Mouse (Mus musculus): Measurements from ENCODE around the gene Olfr698. TPM values are rescaled to one million over a fixed set of nuclear protein-coding genes. Genes with fewer than 3 reads are reported as not detected.
"Not testable (repeated sequence)": the region's sequence is repeated elsewhere in the genome, so short reads cannot be mapped to it uniquely, and the experiment has no call there.

The Olfr698 gene
- polyA plus RNA-seq, 1 experiment from 2014 or later = not detected

GRCm38 (mm10) chr7:106733717-106734116 is 21.5 kb downstream of the Olfr698 start:
- TF ChIP-seq CTCF (IDR thresholded peaks at IDR 0.05; ENCODE audit: low read depth) = no peak
- H3K9me3 ChIP-seq (ENCODE audit: low read depth, low read length) = no peaks in the 10 kb centered on the region
- H3K36me3 ChIP-seq (ENCODE audit: insufficient read depth) = no peaks in the 10 kb centered on the region
- ATAC-seq (ENCODE audit: insufficient read depth) (no peak), DNase-seq (no peak)
- H3K4me3 ChIP-seq (ENCODE audit: low read depth, low read length) = no peak overlapping the region
- H3K27ac ChIP-seq (ENCODE audit: low read depth) = no peak overlapping the region
- H3K4me2 ChIP-seq = no peak overlapping the region
- H3K27me3 ChIP-seq (ENCODE audit: insufficient read depth, low read length) = no peaks in the 10 kb centered on the region
- H3K4me1 ChIP-seq (ENCODE audit: insufficient read depth) = no peaks in the 10 kb centered on the region
- 59% methylated on average over 2 of the region's 2 CpGs for WGBS
- H3K9ac ChIP-seq = no peak overlapping the region

- not testable (repeated sequence) for ATAC-seq (ENCODE audit: insufficient read depth); H3K27ac ChIP-seq (ENCODE audit: low read depth); H3K27me3 ChIP-seq (ENCODE audit: insufficient read depth, low read length); DNase-seq; H3K4me2 ChIP-seq; H3K4me1 ChIP-seq (ENCODE audit: insufficient read depth); H3K9ac ChIP-seq; H3K36me3 ChIP-seq (ENCODE audit: insufficient read depth); H3K4me3 ChIP-seq (ENCODE audit: low read depth, low read length); H3K9me3 ChIP-seq (ENCODE audit: low read depth, low read length)
- WGBS = 74% methylated on average over 2 of the region's 2 CpGs
These were observed 29.5 kb downstream of the Olfr698 start for GRCm38 (mm10) chr7:106725654-106726053.

- no peak within 1 kb of the TSS for H3K4me2 ChIP-seq
- no peak for DNase-seq
- H3K27me3 ChIP-seq (ENCODE audit: insufficient read depth, low read length) = no peaks in the 10 kb centered on the region
- H3K4me3 ChIP-seq (ENCODE audit: low read depth, low read length) = no peak within 1 kb of the TSS
- no peaks in the 10 kb centered on the region for H3K4me1 ChIP-seq (ENCODE audit: insufficient read depth)
- H3K36me3 ChIP-seq (ENCODE audit: insufficient read depth) = no peaks in the 10 kb centered on the region
- H3K9me3 ChIP-seq (ENCODE audit: low read depth, low read length) = no peaks in the 10 kb centered on the region
- no peak for ATAC-seq (ENCODE audit: insufficient read depth)
- no peak for TF ChIP-seq CTCF (IDR thresholded peaks at IDR 0.05; ENCODE audit: low read depth)
- no peak within 1 kb of the TSS for H3K27ac ChIP-seq (ENCODE audit: low read depth)
- H3K9ac ChIP-seq = no peak within 1 kb of the TSS
These were observed 38.9 kb downstream of the Olfr698 start, which contains the start of gene Olfr695 for GRCm38 (mm10) chr7:106716296-106716695. Gene Olfr695 (minus strand): TSS chr7:106716396.

GRCm38 (mm10) chr7:106711463-106711862 is 43.7 kb downstream of the Olfr698 start:
- H3K9me3 ChIP-seq (ENCODE audit: low read depth, low read length) = no peaks in the 10 kb centered on the region
- ATAC-seq (ENCODE audit: insufficient read depth) = no peak
- no peak overlapping the region for H3K4me2 ChIP-seq
- no peak for DNase-seq
- no peak overlapping the region for H3K9ac ChIP-seq
- no peak for TF ChIP-seq CTCF (IDR thresholded peaks at IDR 0.05; ENCODE audit: low read depth)
- no peaks in the 10 kb centered on the region for H3K27me3 ChIP-seq (ENCODE audit: insufficient read depth, low read length)
- H3K4me3 ChIP-seq (ENCODE audit: low read depth, low read length) = no peak overlapping the region
- WGBS = 85% methylated on average over 6 of the region's 6 CpGs
- H3K36me3 ChIP-seq (ENCODE audit: insufficient read depth) = no peaks in the 10 kb centered on the region
- H3K4me1 ChIP-seq (ENCODE audit: insufficient read depth) = no peaks in the 10 kb centered on the region
- H3K27ac ChIP-seq (ENCODE audit: low read depth) = no peak overlapping the region

GRCm38 (mm10) chr7:106707705-106708104 is 47.5 kb downstream of the Olfr698 start:
- not testable (repeated sequence) for H3K27me3 ChIP-seq (ENCODE audit: insufficient read depth, low read length); ATAC-seq (ENCODE audit: insufficient read depth); H3K27ac ChIP-seq (ENCODE audit: low read depth); DNase-seq; H3K9ac ChIP-seq; H3K4me3 ChIP-seq (ENCODE audit: low read depth, low read length); H3K4me1 ChIP-seq (ENCODE audit: insufficient read depth); H3K4me2 ChIP-seq; H3K9me3 ChIP-seq (ENCODE audit: low read depth, low read length); H3K36me3 ChIP-seq (ENCODE audit: insufficient read depth)
- 91% methylated on average over 10 of the region's 10 CpGs for WGBS

Other genes with a start within 250 kb of the Olfr698 start
- gene Olfr693, start 74.8 kb downstream of the Olfr698 start, polyA plus RNA-seq (2014; fragmentation: Nextera tagmentation; extraction: Ambion mirVana) = not detected in 2 replicates
- gene Olfr694, start 63.6 kb downstream of the Olfr698 start, polyA plus RNA-seq (2014; fragmentation: Nextera tagmentation; extraction: Ambion mirVana) = not detected in 2 replicates
- gene Olfr695, start 39.0 kb downstream of the Olfr698 start, polyA plus RNA-seq (2014; fragmentation: Nextera tagmentation; extraction: Ambion mirVana) = not detected in 2 replicates
- gene Olfr697, start 13.0 kb downstream of the Olfr698 start, polyA plus RNA-seq (2014; fragmentation: Nextera tagmentation; extraction: Ambion mirVana) = not detected in 2 replicates
- not detected in 2 replicates for gene Olfr699, start 37.8 kb upstream of the Olfr698 start, polyA plus RNA-seq (2014; fragmentation: Nextera tagmentation; extraction: Ambion mirVana)
- gene Olfr700, start 53.4 kb upstream of the Olfr698 start, polyA plus RNA-seq (2014; fragmentation: Nextera tagmentation; extraction: Ambion mirVana) = not detected in 2 replicates
- gene Olfr701, start 58.7 kb upstream of the Olfr698 start, polyA plus RNA-seq (2014; fragmentation: Nextera tagmentation; extraction: Ambion mirVana) = not detected in 2 replicates
- gene Olfr702, start 78.5 kb upstream of the Olfr698 start, polyA plus RNA-seq (2014; fragmentation: Nextera tagmentation; extraction: Ambion mirVana) = not detected in 2 replicates
- gene Olfr703, start 88.0 kb upstream of the Olfr698 start, polyA plus RNA-seq (2014; fragmentation: Nextera tagmentation; extraction: Ambion mirVana) = not detected in 2 replicates
- gene Olfr704, start 107.8 kb upstream of the Olfr698 start, polyA plus RNA-seq (2014; fragmentation: Nextera tagmentation; extraction: Ambion mirVana) = not detected in 2 replicates
- not detected in 2 replicates for gene Olfr705, start 121.5 kb upstream of the Olfr698 start, polyA plus RNA-seq (2014; fragmentation: Nextera tagmentation; extraction: Ambion mirVana)
- gene Olfr706, start 132.8 kb upstream of the Olfr698 start, polyA plus RNA-seq (2014; fragmentation: Nextera tagmentation; extraction: Ambion mirVana) = not detected in 2 replicates
- gene Olfr707, start 145.8 kb upstream of the Olfr698 start, polyA plus RNA-seq (2014; fragmentation: Nextera tagmentation; extraction: Ambion mirVana) = not detected in 2 replicates
- gene Olfr1532-ps1, start 152.6 kb upstream of the Olfr698 start, polyA plus RNA-seq (2014; fragmentation: Nextera tagmentation; extraction: Ambion mirVana) = not detected in 2 replicates
- not detected in 2 replicates for gene Olfr709-ps1, start 176.8 kb upstream of the Olfr698 start, polyA plus RNA-seq (2014; fragmentation: Nextera tagmentation; extraction: Ambion mirVana)
- not detected in 2 replicates for gene Olfr710, start 192.9 kb upstream of the Olfr698 start, polyA plus RNA-seq (2014; fragmentation: Nextera tagmentation; extraction: Ambion mirVana)
- gene Olfr6, start 208.5 kb upstream of the Olfr698 start, polyA plus RNA-seq (2014; fragmentation: Nextera tagmentation; extraction: Ambion mirVana) = not detected in 2 replicates
- gene Olfr711, start 220.1 kb upstream of the Olfr698 start, polyA plus RNA-seq (2014; fragmentation: Nextera tagmentation; extraction: Ambion mirVana) = not detected in 2 replicates